Mouse (Mus musculus): ENCODE measurements at regions not wholly inside any gene's neighbourhood (a gene's known extent, or its start where the extent isn't known, plus 50 kb on each side); places are given as distances from the start of the nearest gene placed in this dataset.

DNA sequence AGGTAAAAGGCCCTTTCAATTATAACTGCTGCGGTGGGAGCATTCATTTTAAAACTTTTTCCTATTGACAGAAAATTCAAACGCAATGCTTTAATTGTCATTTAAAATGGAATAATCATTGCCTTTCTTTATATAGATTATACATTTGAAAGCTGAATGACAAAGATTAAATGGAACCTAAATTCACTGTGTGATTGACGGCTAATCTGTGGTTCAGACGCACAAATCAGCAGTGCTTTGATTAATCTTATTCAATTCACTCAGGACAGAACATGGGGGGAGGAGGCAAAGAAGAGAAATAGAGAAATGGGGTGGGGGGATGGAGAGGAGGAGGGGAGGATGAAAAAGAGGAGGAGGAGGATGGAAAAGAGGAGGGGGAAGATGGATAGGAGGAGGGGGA lies 294.5 kb upstream of the Tram1l1 start:
- Histone ChIP-seq H3K27me3 (ENCODE audit: insufficient read depth, low read length) (no peaks in the 10 kb centered on the region), H3K36me3 (ENCODE audit: insufficient read depth) (no peaks in the 10 kb centered on the region), H3K9ac (no peak overlapping the region), H3K4me3 (ENCODE audit: low read depth, low read length) (no peak overlapping the region), H3K4me1 (ENCODE audit: insufficient read depth) (no peaks in the 10 kb centered on the region), H3K4me2 (ENCODE audit: low read depth) (no peak overlapping the region), H3K27ac (ENCODE audit: low read depth, low read length) (no peak overlapping the region), H3K9me3 (ENCODE audit: low read length) (no peaks in the 10 kb centered on the region)
- ATAC-seq = no peak
- no peak for TF ChIP-seq CTCF (IDR thresholded peaks at IDR 0.05; ENCODE audit: low read depth)
- DNase-seq = no peak
- 28% methylated on average over 4 of the region's 4 CpGs for WGBS

DNA sequence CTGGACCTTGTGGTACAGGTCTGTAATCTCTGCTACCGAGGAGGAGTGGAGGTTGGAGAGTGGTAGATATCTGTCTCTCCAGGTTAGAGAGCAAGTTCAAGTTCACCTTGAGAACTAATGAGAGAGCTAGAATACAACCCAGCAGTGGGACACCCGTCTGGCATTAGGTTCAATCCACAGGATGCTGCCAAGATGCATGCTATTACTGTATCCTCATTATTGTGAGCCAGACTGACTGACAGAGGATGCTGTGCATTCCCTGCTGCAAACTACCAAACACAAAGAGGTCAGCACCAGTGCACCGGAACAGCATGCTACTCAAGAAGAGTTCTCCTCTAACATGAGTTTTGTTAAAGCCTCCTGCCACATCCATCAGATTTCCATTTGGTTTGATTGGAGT lies 253.6 kb upstream of the Tram1l1 start:
- no peak for TF ChIP-seq CTCF (IDR thresholded peaks at IDR 0.05; ENCODE audit: low read depth)
- no peak for DNase-seq
- H3K4me2 ChIP-seq (ENCODE audit: low read depth) = no peak overlapping the region
- H3K4me1 ChIP-seq (ENCODE audit: insufficient read depth) = no peaks in the 10 kb centered on the region
- H3K4me3 ChIP-seq (ENCODE audit: low read depth, low read length) = no peak overlapping the region
- no peaks in the 10 kb centered on the region for H3K9me3 ChIP-seq (ENCODE audit: low read length)
- WGBS = 57% methylated on average over 3 of the region's 3 CpGs
- H3K27ac ChIP-seq (ENCODE audit: low read depth, low read length) = no peak overlapping the region
- H3K27me3 ChIP-seq (ENCODE audit: insufficient read depth, low read length) = no peaks in the 10 kb centered on the region
- no peaks in the 10 kb centered on the region for H3K36me3 ChIP-seq (ENCODE audit: insufficient read depth)
- no peak overlapping the region for H3K9ac ChIP-seq
- ATAC-seq = no peak

DNA sequence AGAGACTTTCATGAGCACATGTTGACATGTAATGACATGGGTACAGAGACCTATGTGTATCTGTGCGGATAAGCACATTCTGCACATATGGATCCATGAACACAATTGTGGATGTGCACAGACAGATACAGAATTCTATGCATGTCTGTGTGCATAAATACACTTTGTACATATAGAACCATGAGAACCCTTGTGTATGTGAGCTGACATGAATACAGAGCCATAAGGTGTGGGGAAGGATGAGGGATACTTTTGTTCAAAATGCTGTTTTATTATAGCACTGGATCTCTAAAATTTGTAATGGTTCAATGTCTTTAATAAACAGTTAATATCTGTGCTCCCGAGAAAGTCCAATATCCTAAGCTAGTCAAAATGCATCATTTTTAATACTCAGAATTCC lies 253.1 kb upstream of the Tram1l1 start:
- no peak for DNase-seq
- H3K9me3 ChIP-seq (ENCODE audit: low read length) = no peaks in the 10 kb centered on the region
- H3K4me1 ChIP-seq (ENCODE audit: insufficient read depth) = no peaks in the 10 kb centered on the region
- TF ChIP-seq CTCF (IDR thresholded peaks at IDR 0.05; ENCODE audit: low read depth) = no peak
- H3K4me2 ChIP-seq (ENCODE audit: low read depth) = no peak overlapping the region
- ATAC-seq = no peak
- H3K36me3 ChIP-seq (ENCODE audit: insufficient read depth) = no peaks in the 10 kb centered on the region
- no peak overlapping the region for H3K27ac ChIP-seq (ENCODE audit: low read depth, low read length)
- no peak overlapping the region for H3K9ac ChIP-seq
- no peak overlapping the region for H3K4me3 ChIP-seq (ENCODE audit: low read depth, low read length)
- no peaks in the 10 kb centered on the region for H3K27me3 ChIP-seq (ENCODE audit: insufficient read depth, low read length)
- WGBS = 73% methylated on average over 2 of the region's 2 CpGs

- no peak for ATAC-seq
- H3K27ac ChIP-seq (ENCODE audit: low read depth, low read length) = no peak overlapping the region
Observed at GRCm38 (mm10) chr3:124067971-124068370, 252.7 kb upstream of the Tram1l1 start.

DNA sequence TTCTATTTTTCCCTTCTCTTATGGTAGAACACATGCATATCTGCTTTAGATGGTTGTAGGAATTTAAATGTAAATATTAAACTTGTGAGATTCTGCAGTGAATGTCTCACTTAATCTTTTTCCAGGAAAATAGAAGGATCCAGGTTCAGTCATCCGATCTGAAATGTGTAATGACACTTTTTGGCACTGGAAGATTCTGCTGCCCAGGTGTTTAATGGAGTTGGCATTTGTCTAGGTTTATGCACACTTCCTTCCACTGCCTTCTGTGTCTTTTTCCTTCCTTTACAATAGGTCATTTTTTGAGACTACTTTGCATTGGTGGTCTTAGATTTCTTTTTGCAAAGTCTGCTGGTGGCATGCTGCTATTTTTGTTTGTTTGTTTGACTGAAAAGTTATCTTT lies 251.5 kb upstream of the Tram1l1 start:
- H3K36me3 ChIP-seq (ENCODE audit: insufficient read depth) = no peaks in the 10 kb centered on the region
- ATAC-seq (no peak), DNase-seq (no peak)
- no peak overlapping the region for H3K27ac ChIP-seq (ENCODE audit: low read depth, low read length)
- H3K4me1 ChIP-seq (ENCODE audit: insufficient read depth) = no peaks in the 10 kb centered on the region
- WGBS = 46% methylated on average over 1 of the region's 1 CpGs
- H3K4me2 ChIP-seq (ENCODE audit: low read depth) = no peak overlapping the region
- H3K9me3 ChIP-seq (ENCODE audit: low read length) = no peaks in the 10 kb centered on the region
- no peak overlapping the region for H3K9ac ChIP-seq
- no peaks in the 10 kb centered on the region for H3K27me3 ChIP-seq (ENCODE audit: insufficient read depth, low read length)
- no peak for TF ChIP-seq CTCF (IDR thresholded peaks at IDR 0.05; ENCODE audit: low read depth)
- no peak overlapping the region for H3K4me3 ChIP-seq (ENCODE audit: low read depth, low read length)

More at GRCm38 (mm10) chr3:124067971-124068370, 252.7 kb upstream of the Tram1l1 start:
- no peak for DNase-seq
- TF ChIP-seq CTCF (IDR thresholded peaks at IDR 0.05; ENCODE audit: low read depth) = no peak
- Histone ChIP-seq H3K9ac (no peak overlapping the region), H3K9me3 (ENCODE audit: low read length) (no peaks in the 10 kb centered on the region), H3K36me3 (ENCODE audit: insufficient read depth) (no peaks in the 10 kb centered on the region), H3K4me1 (ENCODE audit: insufficient read depth) (no peaks in the 10 kb centered on the region), H3K4me3 (ENCODE audit: low read depth, low read length) (no peak overlapping the region), H3K27me3 (ENCODE audit: insufficient read depth, low read length) (no peaks in the 10 kb centered on the region), H3K4me2 (ENCODE audit: low read depth) (no peak overlapping the region)
- WGBS = 59% methylated on average over 1 of the region's 1 CpGs

DNA sequence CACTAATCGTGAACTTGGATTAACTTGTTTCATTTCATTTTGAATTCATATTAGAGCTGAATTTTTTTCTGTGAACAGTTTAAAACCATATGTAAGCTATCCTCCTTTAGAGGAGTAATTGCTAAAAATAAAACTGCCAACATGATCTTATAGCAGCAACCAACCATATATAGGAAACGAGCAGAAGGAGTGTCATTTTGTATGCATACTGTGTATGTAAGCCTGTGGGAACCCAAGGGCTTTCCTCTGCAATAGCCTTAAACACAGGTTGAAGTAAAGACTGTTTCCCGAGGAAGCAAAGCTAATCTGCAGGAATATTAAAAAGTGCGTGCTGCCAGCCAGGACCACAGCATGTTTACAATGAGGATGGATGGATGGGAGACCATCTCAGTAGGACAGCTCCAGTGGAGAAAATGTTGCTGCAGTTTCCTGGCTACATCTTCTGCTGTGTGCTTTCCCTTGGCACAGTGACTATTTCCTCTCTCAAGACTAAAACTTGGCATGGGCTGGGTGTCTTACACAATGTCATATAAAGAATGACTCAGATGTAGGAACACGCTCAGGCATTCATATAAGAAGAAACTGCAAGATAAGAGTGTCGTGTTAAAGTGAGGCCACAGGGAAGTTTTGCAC lies 244.6 kb upstream of the Tram1l1 start:
- Histone ChIP-seq H3K27me3 (ENCODE audit: insufficient read depth, low read length) (no peaks in the 10 kb centered on the region), H3K9ac (no peak overlapping the region), H3K4me3 (ENCODE audit: low read depth, low read length) (no peak overlapping the region), H3K36me3 (ENCODE audit: insufficient read depth) (no peaks in the 10 kb centered on the region), H3K27ac (ENCODE audit: low read depth, low read length) (no peak overlapping the region), H3K9me3 (ENCODE audit: low read length) (no peaks in the 10 kb centered on the region), H3K4me1 (ENCODE audit: insufficient read depth) (0 out of 2 replicates have a peak, but pooled peaks cover 3% of the 10 kb centered on the region), H3K4me2 (ENCODE audit: low read depth) (no peak overlapping the region)
- peak; percentile 93 for ATAC-seq
- no peak for TF ChIP-seq CTCF (IDR thresholded peaks at IDR 0.05; ENCODE audit: low read depth)
- WGBS = 36% methylated on average over 6 of the region's 6 CpGs
- peak; percentile 63 for DNase-seq

GRCm38 (mm10) chr3:124092404-124093121 lies 228.1 kb upstream of the Tram1l1 start:
- Histone ChIP-seq H3K27ac (ENCODE audit: low read depth, low read length) (no peak overlapping the region), H3K36me3 (ENCODE audit: insufficient read depth) (no peaks in the 10 kb centered on the region), H3K27me3 (ENCODE audit: insufficient read depth, low read length) (no peaks in the 10 kb centered on the region), H3K4me1 (ENCODE audit: insufficient read depth) (no peaks in the 10 kb centered on the region), H3K4me3 (ENCODE audit: low read depth, low read length) (no peak overlapping the region), H3K9me3 (ENCODE audit: low read length) (no peaks in the 10 kb centered on the region), H3K4me2 (ENCODE audit: low read depth) (no peak overlapping the region), H3K9ac (no peak overlapping the region)
- DNase-seq (no peak), ATAC-seq (no peak)
- WGBS = 87% methylated on average over 9 of the region's 9 CpGs
- no peak for TF ChIP-seq CTCF (IDR thresholded peaks at IDR 0.05; ENCODE audit: low read depth)
